Mouse (Mus musculus): Measurements from ENCODE around the gene Actl6b.
"Not testable (repeated sequence)": the region's sequence is repeated elsewhere in the genome, so short reads cannot be mapped to it uniquely, and the experiment has no call there.

The Actl6b gene

DNA sequence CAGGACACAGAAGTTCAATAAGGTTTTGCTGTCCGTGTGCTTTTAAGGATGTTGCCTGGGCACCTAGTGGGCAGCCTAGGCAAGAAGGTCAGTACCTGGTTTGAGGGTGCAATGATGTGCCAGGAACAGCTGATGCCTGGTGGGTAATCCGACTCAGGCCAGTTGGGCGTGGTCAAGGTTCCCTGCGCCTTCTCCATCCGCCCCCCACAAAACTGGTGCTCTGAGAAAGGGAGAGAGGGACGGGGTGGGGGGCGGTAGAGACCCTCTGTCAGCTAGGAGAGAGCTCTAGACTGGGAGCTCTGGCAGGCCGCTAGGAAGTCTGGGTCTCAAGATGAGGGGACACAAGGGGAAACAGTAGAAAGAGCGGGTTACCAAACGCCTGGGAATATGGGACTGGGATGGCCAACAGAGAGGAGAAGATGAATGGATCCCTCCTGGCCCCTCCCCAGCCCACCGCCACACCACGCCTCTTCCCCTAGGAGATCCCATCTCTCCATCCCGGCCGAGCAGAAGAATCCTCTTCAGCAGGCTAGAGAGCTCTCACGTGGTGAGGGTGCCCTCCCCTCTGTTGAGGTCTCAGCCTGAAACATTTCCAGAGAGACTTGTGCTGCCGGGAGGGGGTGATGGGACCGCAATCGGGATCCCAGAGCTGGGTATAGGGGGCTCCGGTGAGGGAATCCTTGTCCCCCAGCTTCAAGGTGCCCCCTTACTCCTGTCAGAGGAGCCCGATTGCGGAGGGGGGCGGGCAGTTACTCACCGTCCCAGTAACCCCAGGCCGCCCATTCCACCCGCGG lies 54.7 kb downstream of the Actl6b start:
- no peak for DNase-seq

DNA sequence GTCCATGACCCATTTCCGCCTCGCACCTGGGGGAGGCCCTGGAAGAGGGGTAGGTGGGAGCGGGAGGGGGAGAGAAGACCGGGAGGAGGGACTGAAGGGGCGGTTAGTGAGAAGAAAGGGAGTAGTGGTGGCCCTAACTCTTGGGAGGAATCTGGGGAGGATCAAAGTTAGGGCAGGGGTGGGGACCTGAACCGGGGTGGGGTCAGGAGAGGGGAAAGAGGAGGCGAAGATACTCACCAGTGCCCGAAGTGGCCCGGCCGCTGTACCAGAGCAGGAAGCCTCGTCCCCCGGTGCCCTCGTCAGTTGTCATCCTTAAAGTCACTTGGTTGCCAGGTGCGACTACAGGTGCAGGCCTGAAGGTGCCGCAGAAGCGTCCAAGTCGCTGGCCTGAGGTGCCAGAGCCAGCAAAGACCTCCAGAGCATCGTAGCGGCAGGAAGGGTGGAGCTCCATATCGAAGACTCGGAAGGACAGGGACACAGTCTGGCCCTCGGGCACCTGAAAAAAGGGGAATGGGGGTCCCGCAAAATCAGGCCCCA lies 55.4 kb downstream of the Actl6b start:
- no peak for DNase-seq

DNA sequence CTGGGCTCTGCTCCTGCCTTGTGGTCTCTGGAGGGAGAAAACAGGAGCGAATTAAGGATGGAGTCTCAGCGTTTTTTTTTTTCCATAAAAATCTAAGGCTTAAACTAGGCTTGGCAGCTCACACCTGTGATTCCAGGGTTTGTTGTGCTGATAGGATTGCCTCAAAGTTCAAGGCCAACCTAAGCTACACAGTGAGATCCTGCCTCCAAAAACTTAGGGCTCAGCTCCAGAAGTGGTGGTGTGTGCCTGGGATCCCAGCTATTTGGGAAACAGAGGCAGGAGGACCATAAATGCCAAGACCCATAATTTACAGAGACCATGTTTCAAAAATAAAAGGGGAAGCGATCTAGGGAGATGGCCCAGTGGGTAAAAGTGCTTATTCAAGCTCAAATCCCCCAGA lies 56.0 kb downstream of the Actl6b start:
- no peak for DNase-seq

DNA sequence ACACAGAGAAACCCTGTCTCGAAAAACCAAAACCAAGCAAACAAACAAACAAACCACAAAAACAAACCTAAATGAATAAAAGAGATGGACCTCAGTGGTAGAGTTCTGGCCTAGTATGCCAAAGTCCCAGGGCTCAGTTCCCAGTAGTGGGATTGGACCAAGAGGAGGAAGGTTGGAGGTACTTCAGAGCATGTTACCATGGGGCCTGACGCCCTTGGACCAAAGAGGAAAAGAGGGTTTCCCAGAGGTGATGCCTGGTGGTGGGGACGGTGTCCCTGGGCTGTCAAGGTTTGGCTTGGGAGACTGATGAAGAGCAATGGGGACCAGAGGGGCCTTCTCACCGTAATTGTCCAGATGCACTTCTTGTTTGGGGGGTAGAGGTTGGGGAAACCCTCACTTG lies 56.7 kb downstream of the Actl6b start:
- no peak for DNase-seq

DNA sequence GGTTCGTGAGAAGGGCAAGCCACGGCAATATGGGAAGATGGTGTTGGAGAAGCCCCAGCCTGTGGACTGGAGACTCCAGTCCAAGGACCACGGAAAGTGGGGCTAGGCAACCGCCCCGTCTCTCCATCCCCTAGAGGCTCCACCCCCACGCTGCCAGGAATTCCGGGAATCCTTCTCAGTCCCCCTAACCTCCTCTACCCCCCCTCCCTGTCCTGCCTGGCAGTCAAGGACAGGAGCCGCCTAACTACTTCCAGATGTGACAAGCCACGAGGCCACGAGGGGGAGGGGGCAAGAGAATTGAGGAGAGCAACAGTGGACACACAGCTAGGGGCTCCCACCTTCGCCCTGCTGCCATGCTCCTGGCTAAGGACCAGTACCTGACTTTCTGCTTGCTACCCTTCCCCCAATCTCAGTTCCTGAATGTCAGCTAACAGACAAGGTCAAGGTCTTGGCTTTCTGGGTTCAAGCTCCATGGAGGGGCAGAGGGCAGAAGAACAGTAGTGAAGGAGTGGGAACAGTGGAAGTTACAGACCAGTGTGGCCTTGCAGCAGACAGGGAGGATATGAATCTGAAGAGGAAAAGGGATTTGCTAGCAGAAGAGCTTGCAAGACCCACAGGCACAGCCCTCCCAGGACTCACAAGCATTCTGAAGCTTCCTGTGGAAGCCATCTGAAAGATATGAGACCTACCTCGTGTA lies 57.4 kb downstream of the Actl6b start:
- no peak for DNase-seq

DNA sequence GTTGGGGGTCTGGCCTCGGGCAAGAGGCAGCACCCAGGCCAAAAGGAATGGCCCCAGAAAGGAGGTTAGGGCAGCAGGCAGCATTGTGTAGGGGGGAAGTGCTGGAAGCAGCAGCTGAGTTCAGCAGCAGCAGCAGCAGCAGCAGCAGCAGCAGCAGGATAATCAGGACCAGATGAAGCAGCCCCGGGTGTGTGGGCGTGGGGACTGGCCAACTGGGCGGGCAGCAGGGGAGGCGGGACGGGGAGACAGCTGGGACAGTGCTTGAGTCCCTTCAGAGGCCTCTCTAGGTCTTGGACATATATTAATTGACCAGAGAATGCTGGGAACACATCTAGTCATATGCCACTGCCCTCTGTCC lies 57.9 kb downstream of the Actl6b start:
- no peak for DNase-seq

DNA sequence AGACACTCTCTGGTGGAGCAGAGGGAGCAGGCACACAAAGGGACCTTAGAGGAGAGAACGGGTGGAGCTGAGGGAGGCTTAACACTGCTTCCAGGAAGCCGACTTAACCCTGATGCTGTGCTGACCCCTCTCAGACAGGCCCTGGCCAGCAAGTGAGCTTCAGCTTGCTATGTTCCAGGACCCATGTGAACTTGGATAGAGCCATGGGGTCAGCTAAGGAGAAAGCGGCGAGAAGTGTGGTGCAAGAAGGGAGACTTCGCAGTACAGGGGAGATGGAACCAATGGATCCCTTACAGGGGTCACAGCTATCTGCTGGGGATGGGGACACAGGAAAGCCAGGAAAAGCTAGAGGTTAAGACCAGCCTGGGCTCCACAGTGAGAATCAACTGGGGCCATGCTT lies 59.8 kb downstream of the Actl6b start:
- DNase-seq: no peak

DNA sequence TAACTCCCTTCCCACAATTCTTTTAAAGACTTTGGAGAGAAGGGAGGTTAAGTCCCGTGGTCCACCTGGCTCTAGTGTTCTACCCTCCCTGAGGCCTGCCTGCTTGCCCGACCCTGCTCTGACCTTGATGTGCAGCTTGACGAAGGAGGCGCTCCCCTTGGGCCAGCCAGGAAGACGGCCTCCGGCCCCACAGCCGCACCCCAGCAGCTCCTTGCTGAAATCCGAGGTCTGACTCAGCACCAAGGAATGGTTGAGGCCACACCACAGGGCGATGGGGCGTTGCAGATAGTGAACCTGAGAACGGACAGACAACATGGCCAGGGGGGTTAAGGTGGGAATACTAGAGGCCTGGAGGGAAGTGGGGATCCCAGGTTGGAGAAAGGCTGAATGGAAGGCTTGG lies 60.2 kb downstream of the Actl6b start, which contains the start of gene Pcolce:
TSS of gene Pcolce (minus strand) at position 235 of the 400 bp plus-strand sequence.
- no peak for DNase-seq

DNA sequence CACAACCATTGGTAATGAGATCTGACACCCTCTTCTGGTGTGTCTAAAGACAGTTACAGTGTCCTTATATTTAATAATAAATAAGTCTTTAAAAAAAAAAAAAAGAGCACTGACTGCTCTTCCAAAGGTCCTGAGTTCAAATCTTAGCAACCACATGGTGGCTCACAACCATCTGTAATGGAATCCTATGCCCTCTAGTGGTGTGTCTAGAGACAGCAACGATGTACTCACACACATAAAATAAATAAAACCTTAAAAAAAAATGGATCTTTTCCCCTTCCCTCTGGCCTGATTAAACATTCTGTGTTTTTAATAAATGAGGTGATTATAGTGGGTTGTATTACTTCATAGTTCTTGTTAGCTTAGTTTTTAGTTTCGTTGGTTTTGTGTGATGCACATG lies 61.6 kb downstream of the Actl6b start:
- not testable (repeated sequence) for DNase-seq

DNA sequence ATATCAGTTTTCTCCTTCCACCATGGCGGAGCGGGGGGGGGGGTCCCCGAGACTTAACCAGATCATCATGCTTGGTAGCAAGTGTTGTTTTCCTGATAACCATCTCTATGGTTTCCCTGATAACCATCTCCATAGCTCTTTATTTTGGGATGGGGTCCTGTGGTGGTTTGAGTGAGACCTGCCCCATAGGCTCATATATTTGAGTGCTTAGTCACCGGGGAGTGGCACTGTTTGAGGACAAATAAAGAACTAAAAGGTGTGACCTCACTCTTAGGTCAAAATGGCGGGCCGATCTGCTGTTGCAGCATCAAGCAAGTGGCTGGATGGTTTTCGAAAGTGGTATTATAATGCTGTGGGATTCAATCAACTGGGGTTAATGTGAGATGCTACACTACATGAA lies 62.0 kb downstream of the Actl6b start:
- no peak for DNase-seq
